Mouse (Mus musculus) liver, postnatal 0 days (tissue): ENCODE measurements around the gene Ubr2. TPM values are rescaled to one million over a fixed set of nuclear protein-coding genes. Genes with fewer than 3 reads are reported as not detected.

Experiments used
- ATAC-seq: fragments of 200-750 bp; cut with Nextera tagmentation; 2 replicates; pipeline ENCODE4 v1.8.0; 2017; ENCODE audit warnings: mild to moderate bottlenecking, moderate library complexity
- DNase-seq: peaks from one replicate; pipeline ENCODE4 v3.0.0-alpha.2; 2016
- H3K27ac ChIP-seq: fragments of 300-500 bp; sonication (generic); 2 replicates; pipeline ENCODE4 v1.5.1; 2014; ENCODE audit warnings: antibody characterized with exemption, moderate library complexity, mild to moderate bottlenecking, low read depth
- H3K27me3 ChIP-seq: fragments of 300-500 bp; sonication (generic); 2 replicates; pipeline ENCODE4 v1.6.1; 2014; ENCODE audit warnings: low read length, control low read depth, mixed read lengths; ENCODE audit not compliant: insufficient read depth
- H3K36me3 ChIP-seq: fragments of 300-500 bp; sonication (generic); replicated peaks from 2 replicates; pipeline ENCODE4 v1.6.1; 2014; ENCODE audit warnings: mild to moderate bottlenecking, control low read depth, low read length, moderate library complexity, mixed read lengths; ENCODE audit not compliant: insufficient read depth
- H3K4me1 ChIP-seq: fragments of 300-500 bp; sonication (generic); 2 replicates; pipeline ENCODE4 v1.6.1; 2014; ENCODE audit warnings: antibody characterized with exemption, mild to moderate bottlenecking, control low read depth; ENCODE audit not compliant: insufficient read depth
- H3K4me2 ChIP-seq: fragments of 300-500 bp; sonication (generic); 2 replicates; pipeline ENCODE4 v1.6.1; 2014; ENCODE audit warnings: low read depth, mild to moderate bottlenecking, low read length, moderate library complexity, mixed read lengths
- H3K4me3 ChIP-seq: fragments of 300-500 bp; sonication (generic); 2 replicates; pipeline ENCODE4 v1.5.1; 2014; ENCODE audit warnings: low read depth, low read length
- H3K9ac ChIP-seq: fragments of 300-500 bp; sonication (generic); replicated peaks from 2 replicates; pipeline ENCODE4 v1.6.1; 2014; ENCODE audit warnings: mild to moderate bottlenecking, moderate library complexity
- H3K9me3 ChIP-seq: fragments of 300-500 bp; sonication (generic); 2 replicates; pipeline ENCODE4 v1.6.1; 2016; ENCODE audit warnings: mild to moderate bottlenecking, control low read depth, low read length, mixed read lengths
- CTCF ChIP-seq: sonication (generic); IDR thresholded peaks from 2 replicates; pipeline ENCODE4 v1.5.1; 2016; ENCODE audit warnings: antibody characterized with exemption, low read depth
- EP300 ChIP-seq: IDR thresholded peaks from 2 replicates; pipeline ENCODE4 v1.6.1; 2016; ENCODE audit warnings: antibody characterized with exemption, low read depth, mild to moderate bottlenecking
- WGBS: fragments of 180-500 bp; shearing (Covaris S2); extraction: QIAGEN DNeasy Blood & Tissue Kit; methylation state at CpG from one replicate; pipeline ENCODE4 v1.1.7; 2014; ENCODE audit not compliant: insufficient replicate concordance; 5-methylcytosine and 5-hydroxymethylcytosine counted together
- polyA plus RNA-seq: library from polyadenylated mRNA; unstranded; fragments of >200 nt; fragmentation: Nextera tagmentation; extraction: Ambion mirVana; gene quantifications from 2 replicates; pipeline ENCODE4 v1.2.1, GENCODE M21; 2015

Ubr2 gene
- polyA plus RNA-seq, result 6.1 and 6.6 TPM in 2 replicates

- H3K9ac ChIP-seq, result peak within 1 kb of the TSS; percentile 93
- no peaks in the 10 kb centered on the region for H3K9me3 ChIP-seq
- peak within 1 kb of the TSS; percentile 85 for H3K4me3 ChIP-seq
- H3K36me3 ChIP-seq, result peaks cover 7% of the 10 kb centered on the region
- ATAC-seq (peak; percentile 95), DNase-seq (peak; percentile 91)
- H3K4me2 ChIP-seq, result peak within 1 kb of the TSS; percentile 75
- TF ChIP-seq CTCF (peak; percentile 48), EP300 (no peak)
- peak within 1 kb of the TSS; percentile 97 for H3K27ac ChIP-seq
- peaks cover 24% of the 10 kb centered on the region for H3K4me1 ChIP-seq
- under 1% methylated on average over 77 of the region's 77 CpGs for WGBS
- no peaks in the 10 kb centered on the region for H3K27me3 ChIP-seq
These were observed at the start of gene Ubr2 for GRCm38 (mm10) chr17:47009898-47010721. Ubr2 (minus strand) TSS chr17:47010556.

DNA sequence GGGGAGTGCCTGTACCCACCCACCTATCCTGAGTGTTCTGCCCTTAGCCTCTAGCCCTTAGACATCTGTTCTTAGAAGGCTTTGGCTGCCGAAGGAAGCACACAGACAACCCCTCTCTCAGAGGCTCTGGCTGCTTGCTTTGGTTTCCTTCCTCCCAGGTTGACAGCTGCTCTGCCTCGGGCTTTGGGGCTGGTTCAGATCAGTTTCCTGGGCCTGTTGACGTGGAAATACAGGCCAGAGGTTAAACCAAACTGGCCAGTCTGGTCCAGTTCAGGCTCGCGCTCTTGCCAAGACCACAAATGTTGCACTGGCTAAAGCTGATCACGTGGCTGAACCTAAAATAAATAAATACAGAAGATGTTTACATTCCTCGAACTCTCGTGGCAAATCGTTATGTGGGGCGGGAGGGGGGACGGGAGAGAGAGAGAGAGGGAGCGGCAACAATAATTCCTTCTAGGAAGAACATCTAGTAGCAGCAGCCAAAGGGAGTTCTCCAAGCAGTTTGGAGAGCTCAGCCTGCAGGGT is 49.5 kb upstream of the Ubr2 start:
- H3K4me1 ChIP-seq, result no peaks in the 10 kb centered on the region
- TF ChIP-seq EP300 (peak; percentile 71), CTCF (no peak)
- no peak overlapping the region for H3K4me3 ChIP-seq
- no peaks in the 10 kb centered on the region for H3K36me3 ChIP-seq
- peak; percentile 99 for ATAC-seq
- peak overlapping the region; percentile 95 for H3K27ac ChIP-seq
- no peak overlapping the region; the same call in 1 of the 2 replicates for H3K9ac ChIP-seq
- WGBS, result 32% methylated on average over 12 of the region's 12 CpGs
- H3K4me2 ChIP-seq, result peak overlapping the region; percentile 38; the same call in 1 of the 2 replicates
- H3K9me3 ChIP-seq, result peaks cover 6% of the 10 kb centered on the region
- DNase-seq, result peak; percentile 68
- no peaks in the 10 kb centered on the region for H3K27me3 ChIP-seq

GRCm38 (mm10) chr17:47057966-47058365 is 47.6 kb upstream of the Ubr2 start:
- Histone ChIP-seq H3K9me3 (peaks cover 6% of the 10 kb centered on the region), H3K27me3 (no peaks in the 10 kb centered on the region), H3K4me1 (no peaks in the 10 kb centered on the region), H3K4me2 (no peak overlapping the region), H3K4me3 (no peak overlapping the region), H3K27ac (no peak overlapping the region), H3K36me3 (no peaks in the 10 kb centered on the region), H3K9ac (no peak overlapping the region)
- DNase-seq, result no peak
- TF ChIP-seq EP300 (no peak), CTCF (peak; percentile 31; the same call in 1 of the 2 replicates)
- WGBS, result 90% methylated on average over 4 of the region's 4 CpGs
- no peak for ATAC-seq

DNA sequence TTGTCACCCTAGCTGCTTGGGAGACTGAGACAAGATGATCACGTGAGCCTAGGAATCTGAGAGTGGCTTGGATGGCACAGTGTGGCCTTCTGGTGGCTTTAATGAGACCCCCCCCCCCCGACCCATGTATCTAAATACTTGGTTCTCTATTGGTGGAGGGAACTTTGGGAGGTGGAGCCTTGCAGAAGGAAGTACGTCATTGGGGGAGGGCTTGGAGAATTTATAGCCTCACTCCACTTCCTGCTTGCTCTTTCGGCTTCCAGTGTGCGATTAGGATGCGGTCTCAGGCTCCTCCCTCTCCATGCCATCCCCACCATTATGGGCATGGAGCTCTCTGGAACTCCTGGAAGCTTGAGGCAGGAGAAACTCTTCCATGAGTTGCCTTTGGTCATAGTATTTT is 46.1 kb upstream of the Ubr2 start:
- TF ChIP-seq EP300, result no peak
- TF ChIP-seq CTCF, result no peak
- no peak overlapping the region for H3K27ac ChIP-seq
- no peaks in the 10 kb centered on the region for H3K27me3 ChIP-seq
- H3K9ac ChIP-seq, result no peak overlapping the region
- no peak for DNase-seq
- no peaks in the 10 kb centered on the region for H3K4me1 ChIP-seq
- no peaks in the 10 kb centered on the region for H3K36me3 ChIP-seq
- 67% methylated on average over 6 of the region's 6 CpGs for WGBS
- ATAC-seq, result no peak
- H3K4me3 ChIP-seq, result no peak overlapping the region
- H3K4me2 ChIP-seq, result no peak overlapping the region
- H3K9me3 ChIP-seq, result peaks cover 6% of the 10 kb centered on the region

GRCm38 (mm10) chr17:47055121-47055520 is 44.8 kb upstream of the Ubr2 start:
- 76% methylated on average over 7 of the region's 7 CpGs for WGBS
- H3K4me1 ChIP-seq, result no peaks in the 10 kb centered on the region
- no peak overlapping the region for H3K9ac ChIP-seq
- no peaks in the 10 kb centered on the region for H3K27me3 ChIP-seq
- DNase-seq (no peak), ATAC-seq (no peak)
- 0 out of 2 replicates have a peak overlapping the region, but pooled peaks have one; percentile 2 for H3K4me2 ChIP-seq
- no peak overlapping the region for H3K4me3 ChIP-seq
- no peaks in the 10 kb centered on the region for H3K36me3 ChIP-seq
- peaks cover 6% of the 10 kb centered on the region for H3K9me3 ChIP-seq
- 0 out of 2 replicates have a peak overlapping the region, but pooled peaks have one; percentile 24 for H3K27ac ChIP-seq
- TF ChIP-seq CTCF, result no peak
- no peak for TF ChIP-seq EP300

DNA sequence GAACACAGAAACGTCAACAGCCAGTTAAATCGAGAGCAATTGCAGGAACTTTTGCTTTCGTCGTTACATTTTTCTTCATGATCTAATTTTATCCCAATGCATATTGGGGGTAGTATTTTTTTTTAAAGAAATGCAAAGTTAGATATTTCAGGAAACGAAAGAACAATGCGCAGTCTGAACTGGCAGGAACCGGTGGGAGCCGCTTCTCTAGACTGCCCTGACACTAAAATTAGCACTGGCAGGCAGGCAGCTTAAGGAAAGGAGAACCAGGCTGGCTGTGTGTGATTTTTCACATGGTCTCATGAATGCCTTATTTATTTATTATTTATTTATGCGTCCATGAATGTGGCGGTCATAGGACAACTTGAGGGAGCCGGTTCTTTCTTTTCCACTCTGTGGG is 44.3 kb upstream of the Ubr2 start:
- ATAC-seq (peak; percentile 54; the same call in 1 of the 2 replicates), DNase-seq (peak; percentile 33)
- H3K36me3 ChIP-seq, result no peaks in the 10 kb centered on the region
- no peak overlapping the region for H3K9ac ChIP-seq
- no peak overlapping the region for H3K4me3 ChIP-seq
- peak overlapping the region; percentile 2; the same call in 1 of the 2 replicates for H3K4me2 ChIP-seq
- TF ChIP-seq CTCF (no peak), EP300 (0 out of 2 replicates have a peak, but pooled peaks have one; percentile 36)
- WGBS, result 36% methylated on average over 11 of the region's 11 CpGs
- no peaks in the 10 kb centered on the region for H3K27me3 ChIP-seq
- H3K4me1 ChIP-seq, result no peaks in the 10 kb centered on the region
- 0 out of 2 replicates have a peak overlapping the region, but pooled peaks have one; percentile 24 for H3K27ac ChIP-seq
- H3K9me3 ChIP-seq, result peaks cover 6% of the 10 kb centered on the region
